Mouse (Mus musculus): ENCODE results near the gene Aff2. TPM values are rescaled to one million over a fixed set of nuclear protein-coding genes. Genes with fewer than 3 reads are reported as not detected.

Gene Aff2
- total and polyA plus RNA-seq, 3 experiments: 1.4 to 3.0 (median 2.9) TPM

GRCm38 (mm10) chrX:69744962-69745597 is 385.0 kb downstream of the Aff2 start:
- DNase-seq: no peak

GRCm38 (mm10) chrX:69801890-69802439 is 441.9 kb downstream of the Aff2 start:
- no peak for DNase-seq

- no peak for DNase-seq
Observed at GRCm38 (mm10) chrX:69802481-69802880, 442.4 kb downstream of the Aff2 start.

GRCm38 (mm10) chrX:69811798-69812197 is 451.7 kb downstream of the Aff2 start:
- no peak for DNase-seq

- no peak for DNase-seq
Observed at GRCm38 (mm10) chrX:69815054-69815453, 455.0 kb downstream of the Aff2 start.

GRCm38 (mm10) chrX:69817679-69818078 is 457.6 kb downstream of the Aff2 start:
- no peak for DNase-seq

- no peak for DNase-seq
Observed at GRCm38 (mm10) chrX:69818188-69818587, 458.1 kb downstream of the Aff2 start.

GRCm38 (mm10) chrX:69867601-69868000 is 507.5 kb downstream of the Aff2 start:
- no peak for DNase-seq

- DNase-seq: no peak
Observed at GRCm38 (mm10) chrX:69891713-69892112, 531.6 kb downstream of the Aff2 start.
